12 mouse cellular contexts compared by ENCODE assay signal in genomic region chr13:106894284-106894683, GRCm38 (mm10). TPM values are rescaled to one million over a fixed set of nuclear protein-coding genes. Genes with fewer than 3 reads are reported as not detected.
A peak's percentile ranks its signal among the peaks of the same experiment; 100 is the strongest.
DNase-seq lines count a peak whose midpoint lies in the region; ATAC-seq and TF ChIP-seq lines count a peak whose summit lies in the region.
"Had no signal": no experiment of that assay in that cellular context is flagged by ENCODE, and none has a peak within 500 bp of the region (broad histone marks: within the 10 kb centered on the region; RNA-seq: fewer than 3 reads in every experiment).

No protein-coding gene starts in this region.

- H3K9ac ChIP-seq in midbrain, embryonic 15.5 days: no peak overlapping the region
- H3K9ac ChIP-seq: heart, embryonic 15.5 days; limb, embryonic 13.5 days had no signal

- H3K36me3 ChIP-seq in midbrain, embryonic 15.5 days (replicated peaks): 0 out of 2 replicates have a peak, but pooled peaks cover 4% of the 10 kb centered on the region
- H3K36me3 ChIP-seq in limb, embryonic 10.5 days: peaks cover 80% of the 10 kb centered on the region

- no peaks in the 10 kb centered on the region for H3K9me3 ChIP-seq in midbrain, embryonic 15.5 days
- no peaks in the 10 kb centered on the region for H3K9me3 ChIP-seq in limb, embryonic 10.5 days (replicated peaks)
- H3K9me3 ChIP-seq: embryonic facial prominence, embryonic 10.5 days; G1E; heart, embryonic 15.5 days; limb, embryonic 13.5 days had no signal

- H3K27me3 ChIP-seq in cerebellum, adult 2 months (ENCODE audit: control insufficient read depth, insufficient read depth, low read length): no peaks in the 10 kb centered on the region
- H3K27me3 ChIP-seq in midbrain, embryonic 15.5 days (replicated peaks): no peaks in the 10 kb centered on the region
- no peaks in the 10 kb centered on the region for H3K27me3 ChIP-seq in limb, embryonic 10.5 days (ENCODE audit: low read depth, poor library complexity, severe bottlenecking)
- H3K27me3 ChIP-seq: heart, embryonic 15.5 days; limb, embryonic 13.5 days had no signal

- WGBS in cerebellum, adult 2 months: 93% methylated on average over 2 of the region's 2 CpGs
- 84% methylated on average over 2 of the region's 2 CpGs for WGBS in lung, adult 2 months
- 98% methylated on average over 2 of the region's 2 CpGs for WGBS in midbrain, embryonic 15.5 days
- WGBS in limb, embryonic 10.5 days: 96% methylated on average over 2 of the region's 2 CpGs

- no peaks in the 10 kb centered on the region for H3K4me1 ChIP-seq in cerebellum, adult 2 months (ENCODE audit: control insufficient read depth, insufficient read depth, low read length)
- H3K4me1 ChIP-seq in lung, adult 2 months (ENCODE audit: control insufficient read depth, insufficient read depth, low read length): no peaks in the 10 kb centered on the region
- no peaks in the 10 kb centered on the region for H3K4me1 ChIP-seq in midbrain, embryonic 15.5 days
- no peaks in the 10 kb centered on the region for H3K4me1 ChIP-seq in limb, embryonic 10.5 days
- H3K4me1 ChIP-seq: embryonic facial prominence, embryonic 10.5 days; heart, embryonic 15.5 days; limb, embryonic 13.5 days had no signal

- DNase-seq in cerebellum, adult 2 months: no peak
- DNase-seq in cerebellum, adult 9-11 months: no peak
- no peak for DNase-seq in lung, adult 2 months
- DNase-seq in lung, postnatal 25 days (ENCODE audit: low spot score): no peak
- DNase-seq in ZHBTc4 (ENCODE audit: low read depth, low spot score): peak; percentile 67
- DNase-seq in lung, postnatal 10 days: peak; percentile 18
- no peak for DNase-seq in limb, embryonic 10.5 days (ENCODE audit: low spot score)

- ATAC-seq in midbrain, embryonic 15.5 days (replicated peaks): no peak

- no peak overlapping the region for H3K4me3 ChIP-seq in cerebellum, adult 2 months (replicated peaks; ENCODE audit: insufficient read depth, low read depth, low read length)
- H3K4me3 ChIP-seq in lung, adult 2 months (replicated peaks; ENCODE audit: extremely low read depth, low read depth, low read length): no peak overlapping the region
- no peak overlapping the region for H3K4me3 ChIP-seq in midbrain, embryonic 15.5 days
- no peak overlapping the region for H3K4me3 ChIP-seq in limb, embryonic 10.5 days
- H3K4me3 ChIP-seq: embryonic facial prominence, embryonic 10.5 days; heart, embryonic 15.5 days; limb, embryonic 13.5 days had no signal

- peak; percentile 21; the same call in 1 of the 2 replicates for TF ChIP-seq CTCF in cerebellum, adult 2 months (IDR thresholded peaks at IDR 0.05; ENCODE audit: borderline replicate concordance, insufficient read depth, low read depth, low read length)
- TF ChIP-seq CTCF in lung, adult 2 months (IDR thresholded peaks at IDR 0.05; ENCODE audit: insufficient read depth, low read length): peak; percentile 39

- no peak for TF ChIP-seq POLR2A in cerebellum, adult 2 months (IDR thresholded peaks at IDR 0.05; ENCODE audit: borderline replicate concordance, insufficient read depth, low read length)
- TF ChIP-seq POLR2A in lung, adult 2 months (IDR thresholded peaks at IDR 0.05; ENCODE audit: borderline replicate concordance, extremely low read depth, low read depth, low read length): no peak

- no peak overlapping the region for H3K27ac ChIP-seq in cerebellum, adult 2 months (ENCODE audit: insufficient read depth, low read length)
- H3K27ac ChIP-seq in midbrain, embryonic 15.5 days: no peak overlapping the region
- H3K27ac ChIP-seq in limb, embryonic 10.5 days: no peak overlapping the region
- H3K27ac ChIP-seq: embryonic facial prominence, embryonic 10.5 days; heart, embryonic 15.5 days; limb, embryonic 13.5 days had no signal

- no peak overlapping the region for H3K4me2 ChIP-seq in midbrain, embryonic 15.5 days
- H3K4me2 ChIP-seq: heart, embryonic 15.5 days; limb, embryonic 13.5 days had no signal

RNA-seq across cellular contexts. Expression of gene Ipo11, which starts 42.5 kb away (rescaled TPM):
- 31.5 and 31.8 TPM in 2 replicates for polyA plus RNA-seq in cerebellum, adult 2 months (2012; rRNA removed)
- 11.9 and 13.6 TPM in 2 replicates for polyA plus RNA-seq in lung, adult 2 months (2012; rRNA removed)
- polyA plus RNA-seq in midbrain, embryonic 15.5 days (2015; fragmentation: Nextera tagmentation; extraction: Ambion mirVana): 37.2 and 37.9 TPM in 2 replicates
- 81.4 and 93.6 TPM in 2 replicates for polyA plus RNA-seq in limb, embryonic 10.5 days (2016; fragmentation: Nextera tagmentation; extraction: Ambion mirVana)

RNA-seq across cellular contexts. Expression of gene Dimt1, which starts 52.6 kb away (rescaled TPM):
- polyA plus RNA-seq in cerebellum, adult 2 months (2012; rRNA removed): 19.3 and 23.5 TPM in 2 replicates
- 3.6 and 4.9 TPM in 2 replicates for polyA plus RNA-seq in lung, adult 2 months (2012; rRNA removed)
- 37.2 and 37.8 TPM in 2 replicates for polyA plus RNA-seq in midbrain, embryonic 15.5 days (2015; fragmentation: Nextera tagmentation; extraction: Ambion mirVana)
- 52.2 and 53.9 TPM in 2 replicates for polyA plus RNA-seq in limb, embryonic 10.5 days (2016; fragmentation: Nextera tagmentation; extraction: Ambion mirVana)

Comparison
In these comparisons a context has a peak if more than half of its experiments do, and no peak if none do; other contexts are left out.
1. DNase-seq: peak in ZHBTc4 (single experiment) and lung, postnatal 10 days (single experiment); none in cerebellum, adult 2 months (0 of 2), cerebellum, adult 9-11 months (single experiment), lung, adult 2 months (single experiment), lung, postnatal 25 days (single experiment) and limb, embryonic 10.5 days (single experiment).